8 mouse cellular contexts compared by ENCODE assay signal in the genomic region with DNA sequence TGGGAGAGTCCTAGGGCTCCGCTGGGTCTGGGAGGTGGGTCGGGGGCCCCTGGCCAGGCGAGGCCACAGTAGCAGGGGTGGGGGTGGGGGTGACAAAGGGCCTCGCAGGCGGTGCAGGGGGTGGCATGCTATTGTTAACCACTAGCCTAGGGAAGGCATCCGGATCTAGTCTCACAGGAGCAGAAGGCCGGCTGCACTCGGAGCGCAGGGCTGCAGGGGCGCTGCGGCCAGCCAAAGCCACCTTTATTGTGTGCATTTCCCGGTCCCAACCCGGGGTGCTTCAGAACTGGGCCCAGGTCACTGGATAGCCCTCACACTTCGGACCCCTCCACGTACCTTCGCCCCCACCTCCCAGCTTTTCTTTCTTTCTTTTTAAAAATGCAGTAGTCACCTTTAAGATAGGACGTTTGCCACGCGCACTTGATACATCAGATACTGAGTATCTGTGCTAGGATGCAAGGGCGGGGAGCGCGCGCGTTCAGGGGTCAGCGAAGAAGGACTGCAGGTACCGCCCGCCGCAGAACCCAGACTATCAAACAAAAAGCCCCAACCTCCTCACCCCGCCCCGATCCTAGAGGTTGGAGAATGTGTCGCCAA. TPM values are rescaled to one million over a fixed set of nuclear protein-coding genes. Genes with fewer than 3 reads are reported as not detected.
DNase-seq lines count a peak whose midpoint lies in the region; ATAC-seq and TF ChIP-seq lines count a peak whose summit lies in the region.
"Had no signal": no experiment of that assay in that cellular context is flagged by ENCODE, and none has a peak within 500 bp of the region (broad histone marks: within the 10 kb centered on the region; RNA-seq: fewer than 3 reads in every experiment).

No protein-coding gene starts in this region.

- ATAC-seq in embryonic facial prominence, embryonic 11.5 days (replicated peaks; ENCODE audit: insufficient number of reproducible peaks, low FRiP score, low TSS enrichment, low read depth): 0 out of 2 replicates have a peak, but pooled peaks have one; percentile 9
- ATAC-seq in midbrain, postnatal 0 days (ENCODE audit: low FRiP score): peak; percentile 55

- H3K27me3 ChIP-seq in ES-Bruce4 (ENCODE audit: control insufficient read depth, insufficient read depth, low read length, poor library complexity, severe bottlenecking): peaks cover 44% of the 10 kb centered on the region
- peaks cover 57% of the 10 kb centered on the region for H3K27me3 ChIP-seq in embryonic facial prominence, embryonic 11.5 days (ENCODE audit: control insufficient read depth, insufficient read depth, low read length)
- H3K27me3 ChIP-seq in midbrain, postnatal 0 days (ENCODE audit: insufficient read depth, low read length): peaks cover 3% of the 10 kb centered on the region; the same call in 1 of the 2 replicates

- TF ChIP-seq POLR2A in ES-Bruce4 (IDR thresholded peaks at IDR 0.05; ENCODE audit: insufficient read depth, low read length): no peak

- H3K4me1 ChIP-seq in ES-Bruce4 (ENCODE audit: control insufficient read depth, insufficient read depth, low read length): no peaks in the 10 kb centered on the region
- peaks cover 11% of the 10 kb centered on the region; the same call in 1 of the 2 replicates for H3K4me1 ChIP-seq in embryonic facial prominence, embryonic 11.5 days (ENCODE audit: control insufficient read depth, insufficient read depth, low read length)
- H3K4me1 ChIP-seq in midbrain, postnatal 0 days (ENCODE audit: insufficient read depth, low read length): 0 out of 2 replicates have a peak, but pooled peaks cover 8% of the 10 kb centered on the region

- peak overlapping the region; percentile 59 for H3K4me3 ChIP-seq in ES-Bruce4 (ENCODE audit: low read depth, low read length)
- H3K4me3 ChIP-seq in embryonic facial prominence, embryonic 11.5 days (ENCODE audit: low read depth, low read length): peak overlapping the region; percentile 53
- peak overlapping the region; percentile 60 for H3K4me3 ChIP-seq in midbrain, postnatal 0 days (ENCODE audit: low read depth, low read length)

- H3K27ac ChIP-seq in ES-Bruce4 (ENCODE audit: insufficient read depth, low read length): no peak overlapping the region
- H3K27ac ChIP-seq in embryonic facial prominence, embryonic 11.5 days (replicated peaks; ENCODE audit: low read depth, low read length): no peak overlapping the region
- peak overlapping the region; percentile 78 for H3K27ac ChIP-seq in midbrain, postnatal 0 days (ENCODE audit: low read depth, low read length)

- TF ChIP-seq CTCF in ES-Bruce4 (IDR thresholded peaks at IDR 0.05; ENCODE audit: low read depth, low read length): no peak
- no peak; the same call in 1 of the 2 replicates for TF ChIP-seq CTCF in midbrain, postnatal 0 days (IDR thresholded peaks at IDR 0.05)

- no peaks in the 10 kb centered on the region for H3K36me3 ChIP-seq in ES-Bruce4 (ENCODE audit: control insufficient read depth, insufficient read depth, low read length, poor library complexity, severe bottlenecking)
- H3K36me3 ChIP-seq in embryonic facial prominence, embryonic 11.5 days (replicated peaks; ENCODE audit: control insufficient read depth, insufficient read depth, low read depth, low read length): no peaks in the 10 kb centered on the region
- H3K36me3 ChIP-seq in midbrain, postnatal 0 days (ENCODE audit: insufficient read depth, low read length): no peaks in the 10 kb centered on the region

- no peak for TF ChIP-seq EP300 in ES-Bruce4 (IDR thresholded peaks at IDR 0.05; ENCODE audit: insufficient read depth, low read depth, low read length)

- H3K4me2 ChIP-seq in embryonic facial prominence, embryonic 11.5 days (ENCODE audit: low read depth, low read length): peak overlapping the region; percentile 78
- peak overlapping the region; percentile 98 for H3K4me2 ChIP-seq in midbrain, postnatal 0 days (ENCODE audit: low read depth, low read length, poor library complexity, severe bottlenecking)

- H3K9ac ChIP-seq in ES-Bruce4 (ENCODE audit: low read depth, poor library complexity, severe bottlenecking): peak overlapping the region; percentile 34; the same call in 1 of the 2 replicates
- H3K9ac ChIP-seq in embryonic facial prominence, embryonic 11.5 days (replicated peaks; ENCODE audit: low read length): peak overlapping the region; percentile 59
- H3K9ac ChIP-seq in midbrain, postnatal 0 days (replicated peaks; ENCODE audit: low read length, poor library complexity, severe bottlenecking): peak overlapping the region; percentile 67

- under 1% methylated on average over 31 of the region's 31 CpGs for WGBS in embryonic facial prominence, embryonic 11.5 days
- 0% methylated on average over 31 of the region's 31 CpGs for WGBS in midbrain, postnatal 0 days

- peak; percentile 71 for DNase-seq in adrenal gland, adult 2 months
- DNase-seq in embryonic facial prominence, embryonic 11.5 days (ENCODE audit: low spot score): peak; percentile 40
- DNase-seq in heart, postnatal 4 days: peak; percentile 50
- peak; percentile 19 to 47 for DNase-seq in left cerebral cortex, adult 8-10 months (ENCODE audit: low spot score in 2 of 2)
- peak; percentile 36 for DNase-seq in midbrain, postnatal 0 days (ENCODE audit: low spot score)
- DNase-seq in ovary, adult 18-20 months (ENCODE audit: low spot score): no peak

- no peaks in the 10 kb centered on the region for H3K9me3 ChIP-seq in ES-Bruce4 (replicated peaks; ENCODE audit: control insufficient read depth, insufficient read depth, low read length, poor library complexity, severe bottlenecking)
- H3K9me3 ChIP-seq in embryonic facial prominence, embryonic 11.5 days (replicated peaks; ENCODE audit: control insufficient read depth, low read length): no peaks in the 10 kb centered on the region
- H3K9me3 ChIP-seq in midbrain, postnatal 0 days (ENCODE audit: low read length): no peaks in the 10 kb centered on the region

RNA-seq across cellular contexts. Expression of a gene that starts 5.2 kb away (rescaled TPM):
- polyA plus RNA-seq in ES-Bruce4 (2011; ENCODE audit: insufficient read depth, insufficient read length, low read depth, missing spikeins): 0.16 TPM in 1 of 2 replicates, not detected in the other
- 10 to 100 TPM; 17.0 to 19.9 TPM for total RNA-seq in adrenal gland, adult 2 months (2021)
- polyA plus RNA-seq in adrenal gland, adult 2 months (2012; rRNA removed): 1.6 and 2.3 TPM in 2 replicates
- 7.5 and 8.5 TPM in 2 replicates for polyA plus RNA-seq in embryonic facial prominence, embryonic 11.5 days (2014; fragmentation: Nextera tagmentation; extraction: Ambion mirVana)
- 1 to 10 TPM; 7.7 to 8.3 TPM for total RNA-seq in heart, postnatal 4 days (2021)
- 10 to 100 TPM; 21.8 to 25.9 (median 23.7) TPM for total RNA-seq in left cerebral cortex, adult 8-10 months (2022)
- 7.4 and 7.9 TPM in 2 replicates for total RNA-seq in midbrain, postnatal 0 days (2014; rRNA removed)
- 17.7 and 17.8 TPM in 2 replicates for polyA plus RNA-seq in midbrain, postnatal 0 days (2015; fragmentation: Nextera tagmentation; extraction: Ambion mirVana)
- total RNA-seq: neutrophil, adult 5-6 weeks had no signal
